Mouse (Mus musculus) bone marrow macrophage, adult 2 months (primary cell): Measurements from ENCODE around the gene Gnb1. TPM values are rescaled to one million over a fixed set of nuclear protein-coding genes. Genes with fewer than 3 reads are reported as not detected.
A peak's percentile ranks its signal among the peaks of the same experiment; 100 is the strongest.
"Not testable (repeated sequence)": the region's sequence is repeated elsewhere in the genome, so short reads cannot be mapped to it uniquely, and the experiment has no call there.

Experiments
- H3K27ac ChIP-seq: 2 replicates; pipeline ENCODE4 v1.5.1; 2012; ENCODE audit warnings: low read depth, low read length; ENCODE audit not compliant: insufficient read depth
- H3K4me1 ChIP-seq: 2 replicates; pipeline ENCODE4 v1.6.1; 2012; ENCODE audit warnings: low read length; ENCODE audit not compliant: control insufficient read depth, insufficient read depth
- H3K4me3 ChIP-seq: 2 replicates; pipeline ENCODE4 v1.5.1; 2012; ENCODE audit warnings: mild to moderate bottlenecking, low read length, moderate library complexity; ENCODE audit not compliant: insufficient read depth
- CTCF ChIP-seq: IDR thresholded peaks from 2 replicates; pipeline ENCODE4 v1.5.1; 2012; ENCODE audit warnings: low read depth, mild to moderate bottlenecking, low read length, moderate library complexity
- POLR2A ChIP-seq: IDR thresholded peaks from 2 replicates; pipeline ENCODE4 v1.6.1; 2012; ENCODE audit warnings: mild to moderate bottlenecking, low read depth, low read length, borderline replicate concordance
- polyA plus RNA-seq: library from polyadenylated mRNA; stranded (reverse); fragments of >200 nt; gene quantifications from 2 replicates; pipeline ENCODE4 v1.2.4, GENCODE M21; 2012; ENCODE audit not compliant: missing spikeins, insufficient read depth, insufficient read length

The Gnb1 gene
- polyA plus RNA-seq, 1 experiment = 389 TPM

DNA sequence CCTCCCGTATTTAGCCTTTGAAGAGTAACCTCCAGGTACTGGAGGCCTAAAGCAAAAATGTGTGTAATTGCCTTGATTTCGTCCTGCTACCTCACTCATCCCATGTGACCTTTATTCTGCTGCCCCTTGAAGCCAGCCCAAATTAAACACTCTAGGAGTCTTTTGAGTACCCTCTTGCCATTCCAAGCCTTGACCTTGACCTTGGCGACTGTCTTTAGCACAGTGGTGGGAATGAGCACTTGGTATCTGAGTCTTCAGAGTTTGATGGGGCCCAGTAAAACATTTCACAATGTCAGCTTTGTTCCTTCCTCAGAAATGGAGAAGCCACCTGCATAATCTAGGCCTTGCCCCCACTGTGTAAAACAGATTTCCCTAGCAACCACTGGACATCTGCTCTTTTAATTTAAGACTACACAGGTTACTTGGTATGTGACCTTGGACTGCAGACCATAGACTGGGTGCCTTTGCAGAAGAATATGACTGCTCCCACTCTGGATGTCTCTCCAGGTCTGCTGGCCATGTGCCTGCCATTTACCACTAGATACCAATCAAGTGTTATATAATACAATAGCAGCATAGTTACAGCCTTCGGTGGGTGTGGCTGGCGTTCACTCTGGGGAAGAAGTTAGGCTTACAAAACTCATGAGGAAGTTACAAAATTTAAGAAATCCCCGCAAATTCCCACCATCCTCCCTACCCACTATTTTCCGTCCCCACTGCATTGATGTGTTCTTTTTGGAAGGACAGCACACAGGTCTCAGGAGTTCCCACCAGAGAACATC lies 70.7 kb downstream of the Gnb1 start, which contains the start of gene Nadk:
TSS of gene Nadk (plus strand) at position 718 of the 782 bp plus-strand sequence.
- Histone ChIP-seq H3K4me3 (peak within 1 kb of the TSS; percentile 79), H3K27ac (peak within 1 kb of the TSS; percentile 98), H3K4me1 (peaks cover 49% of the 10 kb centered on the region)
- no peak for TF ChIP-seq CTCF
- TF ChIP-seq POLR2A = no peak

DNA sequence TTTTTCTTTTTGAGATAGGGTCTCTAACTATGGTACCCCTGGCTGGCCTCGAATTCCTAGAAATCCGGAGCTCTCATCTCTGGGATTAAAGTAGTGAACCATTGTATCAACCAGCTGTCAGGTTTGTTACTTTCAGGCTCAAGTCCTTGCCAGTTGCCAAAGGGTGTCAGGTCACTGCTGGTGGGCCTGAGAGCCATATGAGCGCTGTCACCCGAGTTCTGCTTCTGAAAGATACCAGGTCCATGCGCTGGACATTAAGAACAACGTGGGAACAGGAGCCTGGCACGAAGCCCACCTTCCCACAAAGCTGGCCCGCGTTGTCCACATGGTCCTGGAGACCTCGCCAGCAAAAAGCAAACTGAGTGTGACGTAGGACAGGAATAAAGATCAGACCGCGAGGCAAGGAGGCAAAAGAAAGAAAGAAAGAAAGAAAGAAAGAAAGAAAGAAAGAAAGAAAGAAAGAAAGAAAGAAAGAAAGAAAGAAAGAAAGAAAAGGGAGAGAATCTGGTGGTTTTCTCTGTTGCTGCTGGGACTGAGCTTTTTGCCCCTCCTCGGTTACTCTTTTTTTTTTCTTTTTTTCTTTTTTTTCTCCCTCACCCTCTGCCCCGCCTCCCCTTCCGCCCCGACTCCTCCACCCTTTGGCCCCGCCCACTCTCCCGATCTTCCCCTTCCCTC lies 71.7 kb downstream of the Gnb1 start:
- TF ChIP-seq CTCF (no peak), POLR2A (no peak)
- peak overlapping the region; percentile 79 for H3K4me3 ChIP-seq
- H3K27ac ChIP-seq = peak overlapping the region; percentile 98
- H3K4me1 ChIP-seq = peaks cover 59% of the 10 kb centered on the region

GRCm38 (mm10) chr4:155563400-155564231 lies 72.5 kb downstream of the Gnb1 start:
- Histone ChIP-seq H3K27ac (peak overlapping the region; percentile 75), H3K4me3 (peak overlapping the region; percentile 98), H3K4me1 (peaks cover 58% of the 10 kb centered on the region)
- no peak for TF ChIP-seq POLR2A
- no peak for TF ChIP-seq CTCF

GRCm38 (mm10) chr4:155564315-155565069 lies 73.3 kb downstream of the Gnb1 start:
- Histone ChIP-seq H3K4me3 (peak overlapping the region; percentile 98), H3K4me1 (peaks cover 58% of the 10 kb centered on the region), H3K27ac (peak overlapping the region; percentile 75)
- no peak for TF ChIP-seq CTCF
- no peak for TF ChIP-seq POLR2A

DNA sequence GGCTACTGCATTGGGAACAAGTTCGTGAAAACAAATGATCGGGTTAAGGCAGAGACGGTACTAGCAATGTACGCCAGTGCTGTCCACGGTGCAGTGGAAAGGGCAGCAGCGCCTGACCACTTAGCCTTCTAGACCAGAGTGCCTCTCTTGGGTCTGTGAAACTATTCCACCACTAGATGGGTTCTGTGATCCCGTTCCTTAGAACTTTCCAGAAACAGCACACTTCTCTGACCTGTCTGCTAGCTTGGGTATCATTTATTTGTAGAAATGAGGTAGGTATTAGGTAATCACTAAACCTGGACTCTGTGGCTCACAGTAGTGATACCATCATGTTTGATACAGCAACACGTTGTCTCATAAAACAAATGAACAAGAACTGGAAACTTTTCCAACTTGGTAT lies 75.4 kb downstream of the Gnb1 start:
- TF ChIP-seq CTCF (no peak), POLR2A (no peak)
- Histone ChIP-seq H3K4me3 (no peak overlapping the region), H3K4me1 (peaks cover 52% of the 10 kb centered on the region), H3K27ac (no peak overlapping the region)

DNA sequence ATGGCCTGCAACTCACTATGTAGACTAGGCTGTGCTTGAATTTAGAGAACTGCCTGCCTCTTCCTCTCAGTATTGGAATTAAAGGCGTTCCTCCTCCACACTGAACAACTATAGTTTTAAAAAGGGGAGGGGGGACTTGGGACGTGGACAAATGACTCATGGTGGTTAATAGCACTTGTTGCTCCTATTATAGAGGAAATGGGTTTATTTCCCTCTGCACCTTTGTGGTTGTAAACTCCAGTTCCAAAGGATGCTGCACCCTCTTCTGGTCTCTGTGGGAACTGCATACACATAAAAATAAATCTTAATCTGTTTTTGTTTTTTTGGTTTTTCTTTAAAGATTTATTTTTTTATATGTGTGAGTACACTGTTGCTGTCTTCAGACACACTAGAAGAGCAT lies 77.0 kb downstream of the Gnb1 start:
- H3K4me3 ChIP-seq = no peak overlapping the region
- TF ChIP-seq CTCF (no peak), POLR2A (no peak)
- peak overlapping the region; percentile 59 for H3K27ac ChIP-seq
- H3K4me1 ChIP-seq = peaks cover 54% of the 10 kb centered on the region

GRCm38 (mm10) chr4:155568632-155569370 lies 77.6 kb downstream of the Gnb1 start:
- peaks cover 60% of the 10 kb centered on the region for H3K4me1 ChIP-seq
- no peak overlapping the region for H3K4me3 ChIP-seq
- H3K27ac ChIP-seq = no peak overlapping the region
- TF ChIP-seq CTCF (0 out of 2 replicates have a peak, but pooled peaks have one; percentile 25), POLR2A (no peak)

GRCm38 (mm10) chr4:155569818-155570217 lies 78.7 kb downstream of the Gnb1 start:
- no peak overlapping the region for H3K27ac ChIP-seq
- no peak overlapping the region for H3K4me3 ChIP-seq
- peaks cover 67% of the 10 kb centered on the region for H3K4me1 ChIP-seq

GRCm38 (mm10) chr4:155570315-155570714 lies 79.2 kb downstream of the Gnb1 start:
- not testable (repeated sequence) for H3K4me3 ChIP-seq, H3K27ac ChIP-seq
- peaks cover 68% of the 10 kb centered on the region for H3K4me1 ChIP-seq

More at GRCm38 (mm10) chr4:155569818-155570217, 78.7 kb downstream of the Gnb1 start:
- TF ChIP-seq CTCF (no peak), POLR2A (no peak)
